Mouse (Mus musculus) testis, postnatal 14 days (tissue): ENCODE results near the gene Rab30.
"Not testable (repeated sequence)": the region's sequence is repeated elsewhere in the genome, so short reads cannot be mapped to it uniquely, and the experiment has no call there.

Source experiments
- DNase-seq: peaks from one replicate; pipeline ENCODE4 v3.0.0; 2021; ENCODE audit warnings: low spot score

Gene Rab30

DNA sequence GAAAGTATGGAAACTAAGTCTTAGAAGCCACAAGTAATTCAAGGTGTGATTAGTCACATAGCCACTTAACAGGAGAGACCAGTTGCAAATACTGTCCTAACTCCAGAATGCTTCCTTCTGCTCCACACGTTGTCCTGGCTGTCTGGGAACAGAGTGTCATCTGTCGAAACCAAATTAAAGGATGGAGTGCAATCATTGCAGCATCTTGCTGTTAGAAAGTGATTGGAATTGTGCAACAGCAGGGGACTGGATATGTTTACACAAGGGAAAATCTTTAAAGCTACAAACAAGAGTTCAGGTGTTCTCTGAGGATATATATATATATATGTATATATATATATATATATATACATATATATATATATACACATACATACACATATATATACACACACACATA is 9.0 kb downstream of the Rab30 start:
- no peak for DNase-seq

DNA sequence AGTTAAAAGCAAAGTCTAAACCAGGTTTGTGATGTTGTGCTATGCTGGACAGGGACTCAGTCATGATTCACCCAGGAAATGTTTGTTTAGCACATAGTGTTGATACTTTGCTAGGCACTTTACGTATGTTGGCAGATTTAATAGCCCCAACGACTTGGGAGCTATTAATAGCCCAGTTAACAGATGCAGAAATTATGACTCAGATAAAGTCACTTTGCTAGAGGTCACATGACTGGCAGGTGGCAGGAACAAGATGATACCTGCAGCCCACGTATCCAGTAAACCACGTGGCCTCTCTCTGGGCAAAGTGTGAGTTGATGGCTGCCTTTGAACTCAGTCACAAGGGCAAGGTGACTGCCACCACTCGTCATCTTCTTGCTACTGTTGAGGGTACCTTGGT is 16.7 kb downstream of the Rab30 start:
- DNase-seq = no peak

DNA sequence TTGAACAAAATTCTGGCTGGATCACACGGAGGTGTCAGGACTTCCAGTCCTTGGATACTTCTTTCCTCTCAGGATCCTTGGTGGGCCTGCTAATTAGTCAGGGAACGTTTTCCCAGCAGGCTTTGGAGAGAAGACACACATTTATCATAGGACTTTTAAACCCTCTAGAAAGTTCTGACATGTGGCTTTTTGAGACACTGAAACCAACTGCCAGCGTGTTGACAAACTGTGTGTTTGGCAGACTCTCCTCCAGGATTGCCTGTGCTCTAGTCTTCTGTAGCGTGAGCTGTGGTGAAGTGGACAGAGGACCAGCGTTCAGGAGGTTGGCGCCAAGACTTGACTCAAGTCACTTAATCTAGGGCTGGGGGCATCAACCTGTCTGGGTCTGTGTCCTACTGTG is 19.2 kb downstream of the Rab30 start:
- DNase-seq = no peak

DNA sequence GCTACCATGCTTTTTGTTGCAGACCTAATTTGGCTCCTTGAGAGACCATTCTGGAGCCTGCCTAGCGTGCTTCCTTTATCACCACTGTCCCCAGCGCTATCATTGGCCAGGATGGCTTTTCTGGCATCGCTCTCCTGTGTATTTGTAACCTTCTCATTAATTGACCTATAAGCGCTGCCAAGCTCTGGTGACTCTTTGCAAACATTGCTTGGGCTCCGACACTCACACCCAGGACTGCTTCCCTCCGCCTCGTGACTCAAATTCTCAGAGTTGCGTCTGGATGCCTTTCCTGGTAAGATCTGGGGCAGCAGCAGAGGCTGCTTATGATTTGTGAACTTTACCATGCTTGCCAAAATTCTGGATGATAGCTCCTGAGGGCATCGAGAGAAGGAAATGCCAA is 19.8 kb downstream of the Rab30 start:
- no peak for DNase-seq

DNA sequence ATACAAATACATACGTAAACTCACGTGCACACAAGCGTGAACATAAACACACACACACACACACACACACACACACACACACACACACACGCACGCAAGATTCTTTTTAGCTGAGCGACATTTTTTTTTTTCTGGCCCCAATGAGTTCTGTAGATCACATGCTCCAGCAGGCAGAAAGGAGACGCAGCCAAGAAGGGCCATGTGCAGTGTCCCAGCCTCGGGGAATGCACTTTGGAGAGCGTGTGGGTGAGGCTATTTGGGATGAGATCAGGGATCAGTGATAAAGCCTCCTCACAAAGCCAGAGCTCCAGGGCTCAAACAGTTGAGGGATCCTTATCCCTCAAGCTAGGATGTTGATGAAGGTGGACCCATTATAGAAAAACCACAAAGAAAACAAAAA is 24.0 kb downstream of the Rab30 start:
- no peak for DNase-seq

DNA sequence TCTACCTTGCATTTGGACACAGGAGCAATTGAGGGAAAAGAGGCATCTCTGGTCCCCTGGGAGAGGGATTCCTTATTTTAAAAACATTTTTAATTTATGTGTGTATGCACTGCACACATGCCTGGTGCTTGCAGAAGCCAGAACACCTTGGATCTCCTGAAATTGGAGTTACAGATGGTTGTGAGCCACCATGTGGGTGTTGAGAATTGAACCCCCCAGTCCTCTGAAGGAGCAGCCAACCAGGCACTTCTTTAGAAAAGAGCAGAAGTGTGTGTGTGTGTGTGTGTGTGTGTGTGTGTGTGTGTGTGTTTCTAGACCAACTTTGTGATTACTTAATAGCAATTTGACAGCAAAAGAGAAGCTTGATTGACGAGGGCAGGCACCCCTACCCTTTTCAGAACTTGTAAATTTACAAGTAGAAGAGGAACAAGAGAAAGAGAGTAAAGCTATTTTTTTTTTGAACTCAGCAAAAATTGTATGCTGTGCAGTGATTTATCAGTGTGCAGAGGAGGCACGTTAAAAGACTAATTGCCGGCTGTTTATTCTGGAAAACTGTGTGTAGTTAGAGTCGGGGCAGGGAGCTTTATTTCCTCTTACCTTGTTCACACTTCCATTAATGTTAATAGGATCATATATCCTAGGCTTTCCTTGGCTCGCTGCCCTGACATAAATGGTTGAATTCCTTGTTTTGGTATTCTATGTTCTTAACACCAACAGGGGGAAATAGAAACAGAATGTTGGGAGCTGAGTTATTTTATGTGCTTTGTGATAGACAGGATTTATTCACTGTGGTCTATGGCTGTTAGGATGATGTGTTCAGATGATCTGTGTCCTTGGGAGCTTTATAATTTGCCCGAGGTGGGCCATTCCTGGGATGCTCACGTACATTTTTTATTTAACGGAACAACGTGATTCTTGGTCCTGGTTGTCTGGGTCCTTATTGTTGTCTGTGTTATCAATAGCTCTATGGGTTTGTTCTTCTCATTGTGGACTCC is 25.0 kb downstream of the Rab30 start:
- no peak for DNase-seq

DNA sequence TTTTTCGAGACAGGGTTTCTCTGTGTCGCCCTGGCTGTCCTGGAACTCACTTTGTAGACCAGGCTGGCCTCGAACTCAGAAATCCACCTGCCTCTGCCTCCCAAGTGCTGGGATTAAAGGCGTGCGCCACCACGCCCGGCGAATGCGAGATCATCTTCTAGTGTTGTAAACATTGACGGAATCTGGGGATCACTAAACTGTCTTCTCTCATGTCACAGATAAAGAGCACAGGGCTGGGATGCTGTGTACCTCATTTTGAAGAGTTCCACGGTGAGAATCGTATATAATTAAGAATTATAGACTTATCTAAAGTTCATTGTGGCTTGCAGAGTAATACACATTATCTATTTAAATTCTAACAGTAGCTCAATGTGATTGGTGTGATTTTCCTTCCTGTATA is 26.7 kb downstream of the Rab30 start:
- not testable (repeated sequence) for DNase-seq

DNA sequence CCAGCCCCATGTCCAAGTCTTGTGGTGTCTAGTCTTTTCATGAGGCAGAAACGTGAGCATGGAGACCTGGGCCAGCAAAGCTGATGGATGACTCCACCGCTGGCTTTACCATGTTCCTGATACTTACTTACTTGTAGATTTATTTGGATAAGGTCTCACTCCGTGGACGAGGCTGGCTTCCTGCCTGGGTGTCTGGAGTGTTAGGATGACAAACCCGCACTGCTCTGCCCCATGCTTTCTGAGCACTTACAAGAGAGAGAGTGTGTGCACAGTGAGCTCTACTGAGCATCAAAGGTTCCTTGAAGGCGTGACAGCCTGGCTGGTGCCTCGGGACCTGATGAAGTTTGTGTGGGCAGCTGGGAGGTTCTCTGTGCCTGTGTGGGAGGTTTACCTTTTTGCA is 27.5 kb downstream of the Rab30 start:
- DNase-seq = no peak

DNA sequence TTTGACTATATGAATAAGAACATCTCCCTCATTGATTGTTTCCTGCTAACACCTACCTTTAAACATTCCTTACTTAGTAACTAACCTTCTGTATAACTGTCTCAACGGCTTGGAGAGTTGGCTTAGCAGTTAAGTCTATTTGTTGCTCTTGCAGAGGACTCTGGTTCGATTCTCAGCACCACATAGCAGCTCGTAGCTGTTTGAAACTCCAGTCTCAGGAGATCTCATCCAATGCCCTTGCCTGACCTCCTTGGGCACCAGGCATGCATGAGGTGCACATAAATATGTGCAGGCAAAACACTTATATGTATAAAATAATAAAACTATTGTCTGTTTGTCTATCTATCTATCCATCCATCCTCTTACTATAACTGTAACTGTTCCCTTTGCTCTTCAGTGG is 31.6 kb downstream of the Rab30 start:
- no peak for DNase-seq

DNA sequence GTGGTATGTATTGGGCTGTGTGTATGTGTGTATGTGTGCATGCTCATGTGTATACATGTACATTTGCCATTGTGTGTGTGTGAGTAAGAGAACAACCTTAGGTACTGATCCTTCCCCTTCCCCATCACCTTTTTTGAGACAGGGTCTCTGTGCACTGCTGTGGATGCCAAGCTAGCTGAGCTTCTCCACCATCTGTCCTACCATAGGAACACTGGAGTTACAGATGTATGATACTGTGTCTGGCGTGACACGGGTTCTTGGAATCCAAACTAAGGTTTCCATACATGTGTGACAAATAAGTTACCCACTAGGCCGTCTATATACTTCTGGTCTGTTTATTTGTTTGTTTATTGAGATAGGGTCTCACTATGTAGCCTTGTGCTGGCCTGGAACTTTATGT is 32.2 kb downstream of the Rab30 start:
- no peak for DNase-seq

DNA sequence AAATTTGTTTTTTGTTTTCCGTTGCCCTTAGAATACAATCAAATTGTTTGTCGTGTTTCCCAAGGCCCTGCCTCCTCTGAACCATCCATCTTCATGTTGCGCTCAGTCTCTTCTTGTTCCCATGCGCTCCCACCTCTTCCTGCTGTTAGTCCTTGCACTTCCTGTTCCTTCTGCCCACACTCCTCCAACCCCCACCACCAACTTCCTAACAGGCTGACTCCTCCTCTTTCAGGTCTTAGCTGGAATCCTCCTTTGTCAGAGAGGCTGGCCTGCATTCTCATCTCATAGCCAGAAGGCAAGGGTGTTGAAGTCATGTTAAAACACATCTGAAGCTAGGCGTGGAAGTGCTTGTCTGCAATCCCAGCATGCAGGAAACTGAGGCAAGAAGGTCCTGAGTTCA is 33.3 kb downstream of the Rab30 start:
- no peak for DNase-seq

DNA sequence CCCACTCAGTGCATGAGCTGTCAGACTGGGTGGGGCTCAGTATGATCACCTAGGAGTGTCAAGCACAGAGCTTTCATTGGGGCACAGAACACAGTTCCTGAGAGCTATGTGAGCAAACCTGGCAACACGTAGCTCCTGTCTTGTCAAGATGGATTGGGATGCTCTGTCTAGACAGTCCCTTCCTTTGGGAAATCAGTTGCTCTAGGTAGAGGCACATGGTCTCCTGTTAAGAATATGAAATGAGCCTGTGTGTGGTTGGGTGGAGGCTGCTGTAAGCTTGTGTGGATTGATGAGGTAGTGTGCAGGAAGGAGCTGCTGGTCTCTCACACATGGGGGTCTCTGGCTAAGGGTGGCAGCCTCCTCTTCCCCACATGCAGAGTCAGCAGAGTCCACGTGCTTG is 34.3 kb downstream of the Rab30 start:
- no peak for DNase-seq

DNA sequence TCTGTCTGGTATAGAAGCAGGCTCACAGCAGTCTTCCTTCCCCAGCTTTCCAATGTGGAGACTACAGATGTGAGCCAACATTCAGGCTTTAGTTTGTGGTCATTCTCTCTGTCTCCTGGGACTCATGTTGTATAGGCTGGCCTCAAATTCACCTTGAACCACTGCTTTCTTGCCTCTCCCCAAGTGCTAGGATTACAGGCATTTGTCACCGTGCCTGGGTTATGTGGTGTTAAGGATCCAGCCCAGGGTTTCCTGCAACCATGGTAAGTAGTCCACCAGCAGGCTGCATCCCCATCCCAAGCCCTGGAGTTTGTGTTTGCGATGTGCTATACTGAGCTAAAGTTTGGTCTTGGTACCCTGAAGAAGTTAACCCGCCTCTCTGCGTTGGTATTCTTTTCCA is 35.2 kb downstream of the Rab30 start:
- DNase-seq = no peak

DNA sequence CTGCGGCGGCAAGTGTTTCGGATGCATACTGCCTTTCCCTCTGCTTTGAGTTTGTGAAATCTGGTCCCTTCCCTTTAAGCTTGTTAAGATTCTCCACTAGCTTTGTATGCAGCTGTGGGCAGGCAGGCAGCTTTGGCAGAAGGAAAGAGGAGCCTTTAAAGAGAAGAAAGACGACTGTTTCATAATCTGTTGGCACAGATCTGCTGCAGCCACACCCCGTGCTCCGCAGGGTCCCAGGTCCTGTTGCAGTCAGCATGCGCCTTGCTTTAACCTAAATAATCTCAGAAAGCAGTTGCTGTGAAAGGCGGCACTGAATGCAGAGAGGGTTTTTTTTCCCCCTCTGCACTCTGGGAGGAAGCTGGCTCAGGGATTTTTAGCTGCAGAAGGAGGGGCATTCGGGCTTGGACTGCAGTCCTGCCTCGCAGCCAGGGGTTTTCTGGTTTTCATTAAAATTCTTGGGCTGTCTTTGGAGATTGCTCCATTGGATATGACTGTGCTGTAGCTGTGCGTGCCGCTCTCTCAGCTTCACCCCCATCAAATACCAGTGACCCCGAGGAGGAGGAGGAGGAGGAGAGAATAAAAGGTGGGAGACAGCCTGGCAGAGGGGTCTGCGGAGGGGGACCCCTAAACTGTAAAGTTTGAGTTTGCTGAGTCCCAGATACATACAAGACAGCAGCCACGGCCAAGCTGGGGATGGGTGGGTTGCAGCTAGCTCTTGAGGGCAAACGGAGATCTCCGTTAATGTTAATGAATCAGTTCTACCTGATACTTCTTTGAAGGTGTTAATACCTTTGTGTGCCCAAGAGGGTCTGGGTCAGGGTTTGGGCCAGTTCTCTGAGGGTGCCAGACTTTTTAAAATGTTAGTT is 35.9 kb downstream of the Rab30 start:
- no peak for DNase-seq

DNA sequence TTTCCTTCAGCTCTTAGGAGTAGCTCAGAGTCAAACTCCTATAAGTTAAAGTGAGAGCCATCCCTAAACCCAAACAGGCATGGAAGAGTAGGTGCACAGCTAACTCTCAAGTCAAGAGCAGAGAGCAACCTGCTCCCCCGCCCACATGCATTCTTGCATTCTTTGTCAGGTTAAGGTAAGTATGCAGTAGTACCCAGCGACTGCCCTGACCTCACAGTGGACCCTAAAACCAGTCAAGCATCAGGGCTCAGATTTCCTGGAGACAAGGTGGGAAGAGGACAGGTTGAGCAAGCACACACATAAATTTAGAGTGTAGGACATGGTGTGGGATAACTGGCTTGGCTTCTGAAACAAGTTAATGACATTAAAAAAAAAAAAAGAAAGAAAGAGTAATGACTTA is 37.7 kb downstream of the Rab30 start:
- no peak for DNase-seq

DNA sequence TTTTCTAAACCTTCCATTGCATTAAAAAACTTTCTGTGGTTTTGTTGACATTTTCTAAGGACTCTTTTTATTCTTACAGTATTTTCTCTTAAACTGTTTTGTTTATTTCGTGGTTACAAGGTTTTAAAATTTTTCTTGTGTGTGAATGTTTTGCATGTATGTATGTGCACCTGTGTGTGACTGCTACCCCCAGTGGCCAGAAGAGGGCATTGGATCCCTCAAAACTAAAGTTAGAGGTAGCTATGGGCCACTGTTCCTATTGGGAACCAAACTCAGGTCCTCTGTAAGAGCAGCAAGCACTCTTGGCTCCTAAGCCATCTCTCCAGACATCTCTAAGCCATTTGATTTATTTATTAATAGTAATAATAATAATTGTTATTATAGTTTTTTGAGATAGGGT is 40.0 kb downstream of the Rab30 start:
- no peak for DNase-seq

DNA sequence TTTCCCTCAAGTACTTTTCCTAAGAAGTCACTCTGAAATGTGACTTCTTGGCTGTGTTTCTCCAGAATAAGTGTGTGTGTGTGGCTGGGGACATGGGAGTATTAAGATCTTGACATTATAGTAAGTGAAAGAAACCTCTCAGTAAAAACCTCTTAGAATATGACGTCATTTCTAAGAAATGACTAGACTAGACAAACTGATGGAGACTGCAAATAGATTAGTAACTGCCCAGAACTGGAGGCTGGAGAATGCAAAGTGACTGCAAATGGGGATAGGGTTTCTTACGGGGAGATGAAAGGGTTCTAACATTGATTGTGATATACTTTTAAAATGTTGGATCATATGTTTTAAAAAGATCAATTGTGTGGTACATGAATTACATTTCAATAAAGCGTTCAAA is 40.5 kb downstream of the Rab30 start:
- no peak for DNase-seq

DNA sequence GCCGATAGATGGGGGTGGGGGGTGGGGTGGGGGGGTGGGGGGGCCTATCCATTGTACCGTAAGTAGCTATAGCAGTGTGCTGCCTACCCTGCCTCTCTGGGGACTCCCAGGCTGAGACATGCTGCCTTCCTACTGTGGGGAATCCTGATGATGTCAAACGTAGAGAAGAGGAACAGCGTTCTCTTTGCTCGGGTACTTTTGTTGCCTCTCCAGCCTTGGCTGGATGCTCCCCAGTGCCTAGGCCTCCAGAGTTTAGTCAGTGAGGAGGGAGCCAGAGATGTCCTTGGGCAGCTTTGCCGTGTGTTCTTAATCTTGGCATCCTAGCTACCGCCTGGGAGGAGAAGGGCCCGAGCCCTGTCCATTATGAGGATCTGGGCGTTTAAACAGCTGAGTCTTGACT is 41.1 kb downstream of the Rab30 start:
- peak; percentile 33 for DNase-seq

DNA sequence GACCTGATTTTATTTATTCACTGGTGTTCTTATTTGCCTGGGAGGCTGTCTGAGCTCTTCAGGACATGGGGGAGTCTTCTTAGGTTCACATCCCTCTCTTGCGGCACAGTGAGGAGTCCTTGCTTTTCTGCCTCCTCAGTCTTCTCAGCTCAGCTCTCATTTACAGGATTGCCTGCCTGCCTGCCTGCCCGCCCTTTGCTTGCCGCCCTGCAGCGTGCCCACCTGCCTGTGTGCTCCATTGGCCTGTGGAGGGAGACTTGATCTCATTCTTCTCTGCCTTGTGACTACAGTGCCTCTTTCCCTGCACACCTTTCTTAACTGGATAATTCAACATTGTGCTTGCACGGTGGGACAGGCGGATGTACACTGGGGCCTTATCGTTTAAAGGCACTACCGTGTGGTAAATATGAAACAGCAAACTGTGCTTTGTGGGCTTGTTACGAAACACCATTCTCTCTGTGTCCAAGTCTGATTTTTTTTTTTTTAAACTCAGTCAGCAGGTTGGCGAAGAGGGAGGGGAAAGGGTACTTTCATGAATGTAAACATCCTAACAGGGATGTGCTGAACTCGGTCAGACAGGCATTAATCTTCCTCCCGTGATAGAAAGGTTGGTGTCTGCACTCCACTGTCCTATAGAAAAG is 41.9 kb downstream of the Rab30 start:
- DNase-seq = no peak

DNA sequence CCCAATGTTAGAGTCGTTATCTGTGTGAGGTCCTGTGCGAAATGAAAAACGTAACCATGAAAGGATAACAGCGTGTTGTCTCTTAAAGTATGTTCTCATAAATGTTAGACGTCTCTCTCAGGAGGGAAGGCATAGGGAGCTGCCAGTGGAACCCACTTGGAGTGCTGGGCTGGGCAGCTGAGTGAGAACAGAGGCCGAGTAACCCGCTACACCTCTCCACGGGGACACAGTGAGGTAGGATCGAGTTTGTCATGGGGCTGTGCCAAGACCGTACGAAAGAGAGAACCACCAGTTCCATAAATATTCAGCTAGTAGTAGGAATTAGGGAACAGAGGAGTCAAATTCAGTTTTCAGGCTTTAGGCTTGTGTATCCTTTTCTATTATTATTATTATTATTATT is 42.5 kb downstream of the Rab30 start:
- no peak for DNase-seq

DNA sequence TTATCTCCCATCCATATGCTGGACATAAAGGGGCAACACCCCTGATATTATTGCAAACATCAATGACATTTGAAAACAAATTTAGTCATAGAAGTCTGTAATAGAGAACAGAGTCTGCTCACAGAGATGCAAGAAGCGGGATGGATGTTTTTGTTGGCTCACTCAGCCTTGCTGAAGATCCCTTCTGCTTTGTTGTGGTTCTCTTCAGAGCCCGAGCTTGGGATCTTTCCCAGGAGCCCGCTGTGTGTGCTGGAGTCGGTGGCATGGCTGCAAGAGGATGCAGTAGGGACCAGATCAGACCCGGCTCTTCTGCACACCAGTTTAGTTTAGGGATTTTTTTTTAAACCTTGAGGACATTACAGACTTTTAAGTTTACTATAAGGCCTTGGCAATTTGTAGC is 54.3 kb downstream of the Rab30 start:
- no peak for DNase-seq

DNA sequence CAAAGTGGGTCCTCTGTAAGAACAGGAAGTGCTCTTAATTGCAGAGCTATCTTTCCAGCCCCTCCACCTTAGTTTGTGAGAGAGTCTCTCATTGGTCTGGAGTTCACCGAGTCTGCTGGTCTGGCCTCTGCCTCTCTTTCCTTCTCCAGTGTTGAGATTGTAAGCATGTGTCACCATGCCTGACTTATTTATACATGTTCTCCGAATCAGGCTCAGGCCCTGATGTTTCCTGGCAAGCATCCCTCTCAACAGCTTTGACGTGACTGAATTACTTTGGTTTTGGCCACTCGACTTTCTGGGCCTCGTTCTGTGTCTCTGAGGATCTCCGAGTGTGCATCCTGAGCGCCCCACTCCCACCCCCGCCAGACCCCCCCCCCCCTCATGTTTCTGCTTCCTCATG is 55.4 kb downstream of the Rab30 start:
- DNase-seq = no peak
